Mouse (Mus musculus): ENCODE measurements around the gene Sertad2.

DNA sequence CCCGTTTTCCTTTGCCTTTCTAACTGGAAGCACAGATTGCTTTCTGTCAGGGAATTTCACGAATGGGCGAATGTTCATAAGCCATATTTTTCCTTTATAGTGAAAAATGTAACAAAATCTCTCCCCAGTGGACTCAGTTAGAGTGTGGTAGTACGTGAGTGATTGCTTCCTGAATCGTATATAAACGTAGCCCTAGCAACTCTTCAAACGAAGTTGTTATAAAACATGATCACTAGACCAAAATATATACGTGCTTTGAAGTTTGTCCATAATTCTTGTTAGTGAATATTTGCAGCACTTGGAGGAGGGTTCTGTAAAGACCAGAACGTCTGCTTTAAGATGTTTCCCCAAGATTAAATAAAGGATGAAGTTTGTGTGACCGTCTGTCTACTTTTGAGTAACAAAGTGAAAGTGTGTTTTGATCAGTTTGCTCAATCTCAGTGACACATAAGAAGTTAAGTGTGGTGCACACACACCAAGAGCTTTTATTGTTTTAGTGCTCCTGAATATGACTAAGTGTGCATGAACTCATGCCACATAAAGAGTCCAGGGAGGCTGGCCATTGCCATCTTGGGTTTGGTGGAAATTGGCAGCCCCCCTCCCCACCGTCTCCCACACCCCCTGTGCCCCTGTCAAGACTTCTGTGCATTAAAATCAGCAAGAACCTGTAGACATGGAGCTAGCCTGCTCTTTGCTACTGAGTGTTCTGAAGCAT lies 16.3 kb downstream of the Sertad2 start:
- TF ChIP-seq POLR2A (IDR thresholded peaks at IDR 0.05; ENCODE audit: low read depth, low read length) (no peak), CTCF (conservative IDR thresholded peaks at IDR 0.05; ENCODE audit: insufficient read depth, insufficient read length, low read depth, low read length) (no peak)

All from kidney, adult 2 months (tissue).